Mouse (Mus musculus) heart, adult 8-10 months (tissue): ENCODE data around the gene Chrnb2. TPM values are rescaled to one million over a fixed set of nuclear protein-coding genes. Genes with fewer than 3 reads are reported as not detected.

ENCODE experiments used
- DNase-seq: peaks from one replicate; pipeline ENCODE4 v3.0.0; 2022; ENCODE audit warnings: low spot score
- total RNA-seq, 4 experiments: library from RNA; stranded (reverse); gene quantifications; 2 replicates each; pipeline ENCODE4 v1.2.4; 2022

Gene Chrnb2
- total RNA-seq, 4 experiments from 2014 or later, result 0.11 to 0.22 (median 0.16) TPM

GRCm38 (mm10) chr3:89776001-89776400, 11.6 kb upstream of the Chrnb2 start:
- DNase-seq, result no peak

- DNase-seq, result peak; percentile 17
Observed at GRCm38 (mm10) chr3:89774236-89774960, 10.0 kb upstream of the Chrnb2 start.

GRCm38 (mm10) chr3:89773740-89774211, 9.3 kb upstream of the Chrnb2 start:
- peak; percentile 24 for DNase-seq

GRCm38 (mm10) chr3:89772968-89773709, 8.7 kb upstream of the Chrnb2 start, which contains the start of gene Ube2q1:
Ube2q1 (plus strand) TSS chr3:89773616.
- peak; percentile 95 for DNase-seq

- peak; percentile 80 for DNase-seq
Observed at GRCm38 (mm10) chr3:89772588-89772967, 8.1 kb upstream of the Chrnb2 start.

- no peak for DNase-seq
Observed at GRCm38 (mm10) chr3:89770425-89771002, 6.1 kb upstream of the Chrnb2 start.

- DNase-seq, result no peak
Observed at GRCm38 (mm10) chr3:89769584-89769983, 5.2 kb upstream of the Chrnb2 start.

- no peak for DNase-seq
Observed at GRCm38 (mm10) chr3:89759786-89760185, 4.6 kb downstream of the Chrnb2 start.

GRCm38 (mm10) chr3:89757851-89758250, 6.6 kb downstream of the Chrnb2 start:
- no peak for DNase-seq

- no peak for DNase-seq
Observed at GRCm38 (mm10) chr3:89755283-89755682, 9.1 kb downstream of the Chrnb2 start.

- no peak for DNase-seq
Observed at GRCm38 (mm10) chr3:89752307-89752706, 12.1 kb downstream of the Chrnb2 start.

- no peak for DNase-seq
Observed at GRCm38 (mm10) chr3:89738509-89738908, 25.9 kb downstream of the Chrnb2 start.

- DNase-seq, result no peak
Observed at GRCm38 (mm10) chr3:89732091-89732490, 32.3 kb downstream of the Chrnb2 start.

GRCm38 (mm10) chr3:89730350-89731331, 33.8 kb downstream of the Chrnb2 start:
- DNase-seq, result peak; percentile 89

GRCm38 (mm10) chr3:89728848-89729247, 35.6 kb downstream of the Chrnb2 start:
- no peak for DNase-seq

GRCm38 (mm10) chr3:89727028-89727427, 37.4 kb downstream of the Chrnb2 start:
- DNase-seq, result peak; percentile 18

- no peak for DNase-seq
Observed at GRCm38 (mm10) chr3:89723400-89724084, 40.9 kb downstream of the Chrnb2 start.

GRCm38 (mm10) chr3:89722032-89722431, 42.4 kb downstream of the Chrnb2 start:
- DNase-seq, result no peak

GRCm38 (mm10) chr3:89715967-89716256, 48.5 kb downstream of the Chrnb2 start:
- peak; percentile 4 for DNase-seq

- DNase-seq, result peak; percentile 2
Observed at GRCm38 (mm10) chr3:89715207-89715966, 49.0 kb downstream of the Chrnb2 start.
